Mouse (Mus musculus) CH12.LX (cell line): Measurements from ENCODE around the gene Fbxl17. TPM values are rescaled to one million over a fixed set of nuclear protein-coding genes. Genes with fewer than 3 reads are reported as not detected.

Experiments used
- DNase-seq: peaks from one replicate; pipeline ENCODE4 v3.0.0-alpha.2; 2013; ENCODE audit errors: extremely low read depth
- H3K27ac ChIP-seq: 2 replicates; pipeline ENCODE4 v1.5.1; 2012; ENCODE audit warnings: low read depth, mild to moderate bottlenecking, control low read depth, moderate library complexity; ENCODE audit not compliant: insufficient read depth
- H3K27me3 ChIP-seq: replicated peaks from 2 replicates; pipeline ENCODE3; 2012; ENCODE audit warnings: inconsistent platforms
- H3K36me3 ChIP-seq, 2 experiments: replicated peaks in 1 of 2; 2 replicates each; pipeline versions ENCODE3 to v1.6.1; 2012; ENCODE audit warnings: inconsistent platforms in 1 of 2, low read length in 1 of 2, mild to moderate bottlenecking in 1 of 2, mixed read lengths in 1 of 2, moderate library complexity in 1 of 2; ENCODE audit not compliant: control insufficient read depth in 1 of 2, insufficient read depth in 1 of 2
- H3K4me1 ChIP-seq, 2 experiments: 2 replicates each; pipeline ENCODE4 v1.6.1; 2012; ENCODE audit warnings: inconsistent platforms in 1 of 2, moderate library complexity in 1 of 2; ENCODE audit not compliant: insufficient read depth in 2 of 2, control insufficient read depth in 1 of 2
- H3K4me2 ChIP-seq: 2 replicates; pipeline ENCODE4 v1.6.1; 2012; ENCODE audit warnings: low read depth, mild to moderate bottlenecking, control low read depth; ENCODE audit not compliant: poor library complexity, insufficient read depth, severe bottlenecking
- H3K4me3 ChIP-seq, 3 experiments: fragments of 150-350 bp in 1 of 3; sonication (generic) in 1 of 3; replicated peaks in 1 of 3; 2 replicates each; pipeline versions ENCODE3 to v1.5.1; 2011 to 2012; ENCODE audit warnings: low read depth in 2 of 3, low read length in 2 of 3, mild to moderate bottlenecking in 2 of 3, moderate library complexity in 2 of 3, control low read depth in 1 of 3, improper control_type of control experiment in 1 of 3, inconsistent platforms in 1 of 3, mixed read lengths in 1 of 3; ENCODE audit not compliant: poor library complexity in 1 of 3
- H3K79me2 ChIP-seq: replicated peaks from 2 replicates; pipeline ENCODE4 v1.6.1; 2012; ENCODE audit warnings: mild to moderate bottlenecking, moderate library complexity; ENCODE audit not compliant: control insufficient read depth, poor library complexity, insufficient read depth, severe bottlenecking; ENCODE audit errors: extremely low read depth
- H3K9ac ChIP-seq: 2 replicates; pipeline ENCODE4 v1.6.1; 2012; ENCODE audit warnings: low read depth, mild to moderate bottlenecking, control low read depth, moderate library complexity; ENCODE audit not compliant: insufficient read depth
- H3K9me3 ChIP-seq: replicated peaks from 2 replicates; pipeline ENCODE3; 2012; ENCODE audit warnings: low read length, inconsistent platforms, mixed read lengths
- BHLHE40 ChIP-seq: IDR thresholded peaks from 2 replicates; pipeline ENCODE4 v1.6.1; 2011; ENCODE audit warnings: mild to moderate bottlenecking, low read depth, low read length, improper control_type of control experiment
- CHD1 ChIP-seq: IDR thresholded peaks from 2 replicates; pipeline ENCODE4 v1.6.1; 2012; ENCODE audit warnings: low read depth, low read length, improper control_type of control experiment, inconsistent platforms
- ELF1 ChIP-seq: IDR thresholded peaks from 2 replicates; pipeline ENCODE4 v1.6.1; 2014; ENCODE audit warnings: low read depth, mild to moderate bottlenecking, inconsistent platforms, low read length, improper control_type of control experiment
- EP300 ChIP-seq: IDR thresholded peaks from 2 replicates; pipeline ENCODE4 v1.6.1; 2011; ENCODE audit warnings: low read length, improper control_type of control experiment
- ETS1 ChIP-seq: conservative IDR thresholded peaks from 2 replicates; pipeline ENCODE4 v1.6.1; 2012; ENCODE audit warnings: low read depth, mild to moderate bottlenecking, inconsistent platforms, low read length, improper control_type of control experiment, moderate library complexity
- GABPA ChIP-seq: IDR thresholded peaks from 2 replicates; pipeline ENCODE4 v1.6.1; 2012; ENCODE audit warnings: low read depth, low read length, improper control_type of control experiment, inconsistent platforms; ENCODE audit not compliant: insufficient replicate concordance
- HCFC1 ChIP-seq: IDR thresholded peaks from 2 replicates; pipeline ENCODE4 v1.6.1; 2012; ENCODE audit warnings: low read depth, mild to moderate bottlenecking, inconsistent platforms, low read length, improper control_type of control experiment
- MAFK ChIP-seq: IDR thresholded peaks from 2 replicates; pipeline ENCODE4 v1.6.1; 2011; ENCODE audit warnings: low read length, improper control_type of control experiment; ENCODE audit not compliant: insufficient replicate concordance
- MAX ChIP-seq: IDR thresholded peaks from 2 replicates; pipeline ENCODE4 v1.6.1; 2011; ENCODE audit warnings: low read length, improper control_type of control experiment
- MAZ ChIP-seq: IDR thresholded peaks from 2 replicates; pipeline ENCODE4 v1.6.1; 2012; ENCODE audit warnings: low read depth, mild to moderate bottlenecking, inconsistent platforms, low read length, improper control_type of control experiment, moderate library complexity
- MEF2A ChIP-seq: IDR thresholded peaks from 2 replicates; pipeline ENCODE4 v1.6.1; 2014; ENCODE audit warnings: low read depth, mild to moderate bottlenecking, inconsistent platforms, low read length, improper control_type of control experiment, borderline replicate concordance
- MXI1 ChIP-seq: IDR thresholded peaks from 2 replicates; pipeline ENCODE4 v1.6.1; 2011; ENCODE audit warnings: mild to moderate bottlenecking, low read depth, low read length, improper control_type of control experiment
- NELFE ChIP-seq: IDR thresholded peaks from 2 replicates; pipeline ENCODE4 v1.6.1; 2011; ENCODE audit warnings: low read depth, low read length, improper control_type of control experiment
- NRF1 ChIP-seq: IDR thresholded peaks from 2 replicates; pipeline ENCODE4 v1.6.1; 2014; ENCODE audit warnings: low read depth, mild to moderate bottlenecking, inconsistent platforms, low read length, improper control_type of control experiment, moderate library complexity
- PAX5 ChIP-seq: IDR thresholded peaks from 2 replicates; pipeline ENCODE4 v1.6.1; 2012; ENCODE audit warnings: low read length, inconsistent platforms, mixed read lengths
- POLR2A ChIP-seq: IDR thresholded peaks from 2 replicates; pipeline ENCODE4 v1.6.1; 2011; ENCODE audit warnings: low read depth, mild to moderate bottlenecking, improper control_type of control experiment, low read length
- POLR2AphosphoS2 ChIP-seq: IDR thresholded peaks from 2 replicates; pipeline ENCODE4 v1.6.1; 2011; ENCODE audit warnings: low read depth, low read length, improper control_type of control experiment
- RAD21 ChIP-seq: IDR thresholded peaks from 2 replicates; pipeline ENCODE4 v1.6.1; 2011; ENCODE audit warnings: low read depth, mild to moderate bottlenecking, low read length, improper control_type of control experiment, moderate library complexity
- RCOR1 ChIP-seq: conservative IDR thresholded peaks from 2 replicates; pipeline ENCODE4 v1.6.1; 2012; ENCODE audit warnings: low read depth, mild to moderate bottlenecking, inconsistent platforms, low read length, improper control_type of control experiment
- SIN3A ChIP-seq: IDR thresholded peaks from 2 replicates; pipeline ENCODE4 v1.6.1; 2012; ENCODE audit warnings: low read length, improper control_type of control experiment, inconsistent platforms
- TBP ChIP-seq: conservative IDR thresholded peaks from 2 replicates; pipeline ENCODE4 v1.6.1; 2011; ENCODE audit warnings: low read depth, low read length, improper control_type of control experiment
- TCF12 ChIP-seq: IDR thresholded peaks from 2 replicates; pipeline ENCODE4 v1.6.1; 2014; ENCODE audit warnings: low read depth, mild to moderate bottlenecking, inconsistent platforms, low read length, improper control_type of control experiment
- UBTF ChIP-seq: IDR thresholded peaks from 2 replicates; pipeline ENCODE4 v1.6.1; 2012; ENCODE audit warnings: low read depth, mild to moderate bottlenecking, inconsistent platforms, low read length, improper control_type of control experiment, moderate library complexity
- USF2 ChIP-seq: conservative IDR thresholded peaks from 2 replicates; pipeline ENCODE4 v1.6.1; 2011; ENCODE audit warnings: low read depth, low read length, improper control_type of control experiment
- ZC3H11A ChIP-seq: IDR thresholded peaks from 2 replicates; pipeline ENCODE4 v1.6.1; 2012; ENCODE audit warnings: low read depth, mild to moderate bottlenecking, inconsistent platforms, low read length, improper control_type of control experiment
- ZKSCAN1 ChIP-seq: IDR thresholded peaks from 2 replicates; pipeline ENCODE4 v1.6.1; 2012; ENCODE audit warnings: low read depth, inconsistent platforms, low read length, improper control_type of control experiment, borderline replicate concordance
- dilution Hi-C: fragments of 300-500 bp; cut with MboI; formaldehyde crosslinking; loops from 2 replicates; pipeline ENCODE4 v1.14.3; 2020; ENCODE audit warnings: low sequenced_read_pairs; ENCODE audit not compliant: extremely low pct_unique_long_range_greater_than_20kb, extremely low pct_ligation_motif_present
- in situ Hi-C: fragments of 300-500 bp; cut with MboI; formaldehyde crosslinking; loops from 3 replicates; pipeline ENCODE4 v1.14.3; 2019; ENCODE audit warnings: low sequenced_read_pairs, low pct_ligation_motif_present, low pct_unique_long_range_greater_than_20kb, mixed read lengths
- polyA plus RNA-seq: library from polyadenylated mRNA; unstranded; fragments of >175 nt; gene quantifications from 2 replicates; pipeline ENCODE4 v1.2.1, GENCODE M21; 2012; ENCODE audit warnings: low read depth; ENCODE audit not compliant: insufficient read length
- total RNA-seq, 2 experiments: library from RNA; depleted of rRNA; stranded (reverse); fragments of 300-350 nt in 1 of 2; fragments of >200 nt in 1 of 2; gene quantifications; 2 replicates each; pipeline ENCODE4 v1.2.3; 2012 to 2014

Fbxl17 gene
- total and polyA plus RNA-seq, 3 experiments: 4.0 to 6.9 (median 4.3) TPM

GRCm38 (mm10) chr17:63221632-63222031, 278.2 kb downstream of the Fbxl17 start:
- Histone ChIP-seq H3K9me3 (no peaks in the 10 kb centered on the region), H3K27ac (no peak overlapping the region), H3K4me3 (no peak overlapping the region), H3K36me3 (peaks cover 0 to 4% of the 10 kb centered on the region in 2 experiments), H3K79me2 (no peaks in the 10 kb centered on the region), H3K4me2 (no peak overlapping the region)
- no peak for DNase-seq
- in situ Hi-C loops: no loop called here
- no peak for TF ChIP-seq POLR2A
- TF ChIP-seq TCF12: no peak
- no peak for TF ChIP-seq MAFK
- no peak for TF ChIP-seq RAD21
- no peak for TF ChIP-seq NRF1
- no peak for TF ChIP-seq RCOR1
- TF ChIP-seq ZKSCAN1: no peak
- TF ChIP-seq NELFE: no peak
- no peak for TF ChIP-seq GABPA
- no peak for TF ChIP-seq ETS1
- no peak for TF ChIP-seq BHLHE40
- no peak for TF ChIP-seq USF2
- no peak for TF ChIP-seq EP300
- no peak for TF ChIP-seq ELF1
- no peak for TF ChIP-seq MAZ
- no peak for TF ChIP-seq SIN3A
- no peak for TF ChIP-seq MAX
- no peak for TF ChIP-seq TBP
- TF ChIP-seq CHD1: no peak
- TF ChIP-seq POLR2AphosphoS2: no peak
- TF ChIP-seq, all 38 proteins: peak for 0
- no peaks in the 10 kb centered on the region for H3K4me1 ChIP-seq
- H3K9ac ChIP-seq: no peak overlapping the region
- no peaks in the 10 kb centered on the region for H3K27me3 ChIP-seq
- dilution Hi-C loops: no loop called here

GRCm38 (mm10) chr17:63220821-63221220, 279.0 kb downstream of the Fbxl17 start:
- Histone ChIP-seq H3K36me3 (peaks cover 0 to 4% of the 10 kb centered on the region in 2 experiments), H3K79me2 (no peaks in the 10 kb centered on the region), H3K4me3 (no peak overlapping the region), H3K9ac (no peak overlapping the region), H3K4me1 (no peaks in the 10 kb centered on the region), H3K27ac (no peak overlapping the region), H3K27me3 (no peaks in the 10 kb centered on the region), H3K9me3 (no peaks in the 10 kb centered on the region), H3K4me2 (no peak overlapping the region)
- dilution Hi-C loops: no loop called here
- in situ Hi-C loops: no loop called here
- TF ChIP-seq POLR2AphosphoS2 (no peak), PAX5 (no peak), ZC3H11A (no peak), HCFC1 (no peak), RAD21 (no peak), POLR2A (no peak), TCF12 (no peak), UBTF (no peak), TBP (no peak), USF2 (no peak), MXI1 (no peak), ETS1 (no peak), MEF2A (no peak), MAX (no peak)
- no peak for DNase-seq
